Mouse (Mus musculus): Measurements from ENCODE around the gene Nr2c2. TPM values are rescaled to one million over a fixed set of nuclear protein-coding genes. Genes with fewer than 3 reads are reported as not detected.

The Nr2c2 gene
- 5.6 and 6.4 TPM in 2 replicates for polyA plus RNA-seq (2015; fragmentation: Nextera tagmentation; extraction: Ambion mirVana)

DNA sequence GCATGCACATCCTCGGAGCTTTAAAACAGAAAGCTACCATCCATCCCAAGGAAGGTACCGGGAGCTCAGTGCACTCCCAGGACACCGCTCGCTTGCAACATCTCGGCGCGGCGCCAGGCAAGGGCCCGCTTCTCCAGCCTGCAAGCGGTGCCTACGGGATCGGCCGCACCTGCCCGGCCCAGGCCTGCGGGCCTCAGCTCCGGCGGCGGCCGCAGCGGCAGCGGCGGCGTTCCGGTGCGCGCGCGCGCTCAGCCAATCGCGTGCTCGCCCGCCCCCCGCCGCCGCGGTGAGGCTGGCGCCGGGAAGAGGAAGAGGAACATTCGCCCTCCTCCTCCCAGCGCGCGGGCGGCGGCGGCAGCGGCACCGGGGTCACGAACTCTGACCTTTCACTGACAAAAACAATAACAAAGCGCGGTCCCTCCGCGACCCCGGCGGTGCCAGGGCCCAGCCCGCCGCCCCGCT, at the start of gene Nr2c2:
Gene Nr2c2, plus strand, starts transcription at position 261 of the 462 bp plus-strand sequence.
- peak within 1 kb of the TSS; percentile 97 for H3K9ac ChIP-seq

DNA sequence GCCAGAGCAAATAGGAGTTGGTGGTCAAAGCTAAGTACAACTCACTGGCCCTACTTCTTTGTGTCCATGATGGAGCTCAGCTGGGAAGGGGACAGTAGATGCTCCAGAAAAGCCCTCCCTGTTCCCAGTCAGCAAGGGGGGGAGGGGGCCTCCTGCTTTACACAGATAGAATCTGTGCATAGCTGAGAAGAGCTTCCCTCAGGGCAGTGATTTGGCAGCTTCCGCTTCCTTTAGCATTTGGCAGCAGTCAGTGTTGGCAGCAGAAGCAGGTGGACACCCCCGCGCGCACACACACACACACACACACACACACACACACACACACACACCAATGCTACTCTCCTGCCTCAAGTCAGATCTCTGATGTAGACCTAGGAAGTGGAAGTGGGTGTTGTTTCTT, 49.1 kb upstream of the Nr2c2 start:
- Histone ChIP-seq H3K9ac (no peak overlapping the region), H3K27me3 (no peaks in the 10 kb centered on the region), H3K4me2 (no peak overlapping the region), H3K9me3 (replicated peaks) (no peaks in the 10 kb centered on the region), H3K27ac (no peak overlapping the region), H3K4me3 (replicated peaks) (no peak overlapping the region), H3K36me3 (no peaks in the 10 kb centered on the region), H3K4me1 (replicated peaks) (peaks cover 8% of the 10 kb centered on the region)
- DNase-seq (no peak), ATAC-seq (ENCODE audit: low read depth) (no peak)
- WGBS (ENCODE audit: insufficient replicate concordance): 75% methylated on average over 4 of the region's 4 CpGs

More for the DNA sequence above, at the start of gene Nr2c2:
- DNase-seq (peak; percentile 74), ATAC-seq (ENCODE audit: low read depth) (peak; percentile 45)
- Histone ChIP-seq H3K36me3 (no peaks in the 10 kb centered on the region), H3K27ac (peak within 1 kb of the TSS; percentile 99), H3K9me3 (replicated peaks) (no peaks in the 10 kb centered on the region), H3K4me1 (replicated peaks) (peaks cover 46% of the 10 kb centered on the region), H3K4me3 (replicated peaks) (peak within 1 kb of the TSS; percentile 98), H3K4me2 (peak within 1 kb of the TSS; percentile 92), H3K27me3 (no peaks in the 10 kb centered on the region)
- under 1% methylated on average over 32 of the region's 58 CpGs for WGBS (ENCODE audit: insufficient replicate concordance)

DNA sequence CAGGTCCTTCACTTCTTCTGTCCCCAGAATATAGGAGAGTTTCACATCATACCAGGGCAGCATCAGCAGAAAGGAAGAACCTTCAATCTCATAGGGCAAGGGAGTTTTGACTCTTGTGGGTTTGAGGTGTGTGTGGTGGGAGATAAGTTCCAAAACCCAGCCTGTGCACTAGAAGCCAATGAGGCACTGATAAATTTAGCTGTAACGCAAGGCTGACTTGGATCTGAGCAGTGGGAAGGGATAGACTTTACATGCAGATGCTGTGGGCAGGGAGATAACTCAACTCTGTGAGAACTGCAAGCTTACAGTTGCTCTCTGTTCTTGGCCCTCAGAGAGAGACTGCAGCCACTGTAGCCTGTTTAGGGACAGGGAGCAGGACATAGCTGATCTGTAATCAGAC, 48.3 kb upstream of the Nr2c2 start:
- DNase-seq (peak; percentile 44), ATAC-seq (ENCODE audit: low read depth) (peak; percentile 84)
- Histone ChIP-seq H3K4me2 (no peak overlapping the region), H3K36me3 (no peaks in the 10 kb centered on the region), H3K4me1 (replicated peaks) (peaks cover 8% of the 10 kb centered on the region), H3K9me3 (replicated peaks) (no peaks in the 10 kb centered on the region), H3K4me3 (replicated peaks) (no peak overlapping the region), H3K27me3 (no peaks in the 10 kb centered on the region), H3K27ac (no peak overlapping the region), H3K9ac (no peak overlapping the region)
- 17% methylated on average over 1 of the region's 1 CpGs for whole genome bisulfite sequencing (ENCODE audit: insufficient replicate concordance)

DNA sequence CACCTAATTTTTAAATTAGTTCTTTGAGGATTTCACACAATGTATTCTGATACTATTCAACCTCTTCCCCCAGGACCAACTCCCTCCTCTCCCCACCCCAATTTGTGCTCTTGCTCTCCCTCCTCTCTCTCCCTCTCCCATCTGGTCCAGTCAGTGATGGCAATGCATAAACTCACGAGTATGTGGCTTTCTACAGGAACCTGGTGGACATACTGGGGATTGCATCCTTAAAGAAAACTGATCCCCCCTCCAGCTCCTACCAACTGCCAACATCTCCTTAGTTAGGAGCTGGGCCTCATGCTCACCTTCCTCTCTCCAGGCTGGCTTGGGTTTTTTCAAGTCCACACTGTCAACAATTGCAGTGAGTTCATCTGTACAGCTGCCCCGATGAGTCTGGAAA, 33.4 kb upstream of the Nr2c2 start:
- Histone ChIP-seq H3K9me3 (replicated peaks) (no peaks in the 10 kb centered on the region), H3K4me2 (no peak overlapping the region), H3K36me3 (no peaks in the 10 kb centered on the region), H3K27me3 (no peaks in the 10 kb centered on the region), H3K9ac (no peak overlapping the region), H3K4me1 (replicated peaks) (no peaks in the 10 kb centered on the region), H3K27ac (no peak overlapping the region), H3K4me3 (replicated peaks) (no peak overlapping the region)
- WGBS (ENCODE audit: insufficient replicate concordance): 34% methylated on average over 2 of the region's 2 CpGs
- ATAC-seq (ENCODE audit: low read depth): no peak
- DNase-seq: no peak

DNA sequence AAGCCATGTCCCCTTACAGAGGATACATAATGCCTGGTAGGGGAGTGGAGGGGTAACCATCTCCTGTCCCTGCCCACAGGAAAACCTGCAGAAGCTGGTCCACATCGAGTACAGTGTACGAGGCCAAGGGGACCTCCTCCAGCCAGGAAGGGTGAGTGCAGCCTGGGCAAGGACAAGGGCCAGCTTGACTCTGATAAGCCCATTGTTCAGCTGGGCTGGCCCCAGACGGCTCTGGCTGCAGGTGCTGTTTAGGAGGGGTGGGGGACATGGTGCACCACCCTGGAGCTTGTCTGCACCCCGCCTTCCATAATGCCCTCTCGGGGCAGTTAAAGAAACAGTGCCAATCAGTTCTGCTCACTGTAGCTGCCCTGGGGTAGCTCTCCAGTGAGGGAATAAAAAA, 29.5 kb upstream of the Nr2c2 start:
- DNase-seq: no peak
- Histone ChIP-seq H3K9me3 (replicated peaks) (no peaks in the 10 kb centered on the region), H3K4me3 (replicated peaks) (no peak overlapping the region), H3K27ac (no peak overlapping the region), H3K27me3 (no peaks in the 10 kb centered on the region), H3K9ac (no peak overlapping the region), H3K36me3 (no peaks in the 10 kb centered on the region), H3K4me1 (replicated peaks) (no peaks in the 10 kb centered on the region), H3K4me2 (no peak overlapping the region)
- 44% methylated on average over 5 of the region's 5 CpGs for WGBS (ENCODE audit: insufficient replicate concordance)
- ATAC-seq (ENCODE audit: low read depth): no peak

DNA sequence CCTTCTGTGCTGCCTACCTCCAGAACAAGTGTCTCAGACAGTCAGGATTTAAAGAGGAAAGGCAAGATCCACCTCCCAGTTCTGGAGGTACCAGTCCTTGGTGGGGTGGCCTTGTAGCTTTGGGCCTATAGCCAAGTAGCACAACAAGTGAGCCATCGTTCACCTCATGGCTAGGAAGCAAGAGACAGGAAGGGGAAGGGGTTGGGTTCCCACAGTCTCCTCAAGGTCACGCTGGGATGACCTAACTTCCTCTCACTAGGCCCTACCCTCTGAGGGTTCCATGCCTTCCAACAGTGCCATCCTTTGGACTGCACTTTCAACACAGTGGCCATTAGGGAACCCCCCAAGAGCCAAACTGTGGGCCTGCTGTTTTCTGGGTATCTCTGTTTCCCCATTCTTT, 27.7 kb upstream of the Nr2c2 start:
- 35% methylated on average over 2 of the region's 2 CpGs for WGBS (ENCODE audit: insufficient replicate concordance)
- Histone ChIP-seq H3K4me1 (replicated peaks) (no peaks in the 10 kb centered on the region), H3K4me2 (no peak overlapping the region), H3K9ac (no peak overlapping the region), H3K27me3 (no peaks in the 10 kb centered on the region), H3K27ac (no peak overlapping the region), H3K4me3 (replicated peaks) (no peak overlapping the region), H3K36me3 (no peaks in the 10 kb centered on the region), H3K9me3 (replicated peaks) (no peaks in the 10 kb centered on the region)
- DNase-seq (no peak), ATAC-seq (ENCODE audit: low read depth) (no peak)

DNA sequence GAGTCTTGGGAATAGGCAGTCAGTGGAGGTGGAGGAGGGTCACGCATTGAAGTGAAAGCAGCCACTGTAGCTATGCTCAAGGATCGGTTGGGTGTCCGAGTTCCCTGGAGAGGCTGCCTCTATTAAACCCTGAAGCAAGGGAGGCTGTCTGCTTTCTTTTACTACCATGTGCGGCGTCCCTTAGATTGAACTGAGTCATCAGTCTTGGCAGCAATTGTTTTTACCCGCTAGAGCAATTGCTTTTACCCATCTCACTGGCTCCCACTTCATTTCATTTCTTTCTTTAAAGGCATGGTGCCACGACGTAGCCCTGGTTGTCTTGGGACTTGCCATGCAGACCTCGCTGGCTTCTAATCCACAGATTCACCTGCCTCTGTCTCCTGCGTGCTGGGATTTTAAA, 27.1 kb upstream of the Nr2c2 start:
- H3K27me3 ChIP-seq: no peaks in the 10 kb centered on the region
- H3K9me3 ChIP-seq (replicated peaks): no peaks in the 10 kb centered on the region
- H3K4me3 ChIP-seq (replicated peaks): no peak overlapping the region
- WGBS (ENCODE audit: insufficient replicate concordance): 76% methylated on average over 10 of the region's 10 CpGs
- no peak overlapping the region for H3K4me2 ChIP-seq
- DNase-seq: no peak
- no peaks in the 10 kb centered on the region for H3K4me1 ChIP-seq (replicated peaks)
- no peak for ATAC-seq (ENCODE audit: low read depth)
- no peaks in the 10 kb centered on the region for H3K36me3 ChIP-seq
- no peak overlapping the region for H3K27ac ChIP-seq
- no peak overlapping the region for H3K9ac ChIP-seq

DNA sequence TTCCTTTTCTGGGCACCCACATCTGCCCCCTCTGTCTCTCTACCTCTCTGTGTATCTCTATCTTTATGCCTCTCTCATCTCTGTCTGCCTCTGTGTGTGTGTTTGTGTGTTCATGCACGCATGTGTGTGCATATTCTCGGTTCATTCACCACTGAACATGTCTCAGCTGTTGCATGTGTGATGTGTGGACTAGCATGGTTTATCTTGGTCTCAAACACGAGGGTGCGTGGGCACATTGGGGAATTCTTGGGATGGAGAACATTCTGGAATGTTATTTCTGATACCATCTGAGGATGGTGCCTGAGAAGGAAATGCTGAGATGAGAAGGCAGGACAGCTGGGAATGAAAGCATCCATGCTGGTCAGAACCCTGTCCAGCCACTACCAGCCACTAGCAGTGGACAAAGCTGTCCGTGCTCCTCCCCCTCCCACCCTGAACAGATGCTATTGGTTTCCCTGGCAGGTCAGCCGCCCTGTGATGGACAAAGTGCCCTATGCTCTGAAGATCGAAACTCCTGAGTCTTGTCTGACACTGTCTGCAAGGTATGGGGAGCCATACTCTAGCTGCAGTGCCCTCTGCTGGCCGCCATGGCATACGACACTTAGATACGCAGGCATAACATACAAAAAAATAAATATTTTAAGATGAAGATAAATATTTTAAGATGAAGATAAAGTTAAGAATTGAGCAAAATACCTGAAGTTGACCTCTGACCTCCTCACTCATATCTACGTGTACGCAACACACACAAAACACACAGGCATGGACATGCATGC, 25.3 kb upstream of the Nr2c2 start:
- Histone ChIP-seq H3K4me3 (replicated peaks) (no peak overlapping the region), H3K27me3 (no peaks in the 10 kb centered on the region), H3K9ac (no peak overlapping the region), H3K36me3 (no peaks in the 10 kb centered on the region), H3K9me3 (replicated peaks) (no peaks in the 10 kb centered on the region), H3K4me1 (replicated peaks) (no peaks in the 10 kb centered on the region), H3K4me2 (no peak overlapping the region), H3K27ac (no peak overlapping the region)
- ATAC-seq (ENCODE audit: low read depth) (0 out of 2 replicates have a peak, but pooled peaks have one; percentile 27), DNase-seq (peak; percentile 13)
- 49% methylated on average over 12 of the region's 12 CpGs for WGBS (ENCODE audit: insufficient replicate concordance)

DNA sequence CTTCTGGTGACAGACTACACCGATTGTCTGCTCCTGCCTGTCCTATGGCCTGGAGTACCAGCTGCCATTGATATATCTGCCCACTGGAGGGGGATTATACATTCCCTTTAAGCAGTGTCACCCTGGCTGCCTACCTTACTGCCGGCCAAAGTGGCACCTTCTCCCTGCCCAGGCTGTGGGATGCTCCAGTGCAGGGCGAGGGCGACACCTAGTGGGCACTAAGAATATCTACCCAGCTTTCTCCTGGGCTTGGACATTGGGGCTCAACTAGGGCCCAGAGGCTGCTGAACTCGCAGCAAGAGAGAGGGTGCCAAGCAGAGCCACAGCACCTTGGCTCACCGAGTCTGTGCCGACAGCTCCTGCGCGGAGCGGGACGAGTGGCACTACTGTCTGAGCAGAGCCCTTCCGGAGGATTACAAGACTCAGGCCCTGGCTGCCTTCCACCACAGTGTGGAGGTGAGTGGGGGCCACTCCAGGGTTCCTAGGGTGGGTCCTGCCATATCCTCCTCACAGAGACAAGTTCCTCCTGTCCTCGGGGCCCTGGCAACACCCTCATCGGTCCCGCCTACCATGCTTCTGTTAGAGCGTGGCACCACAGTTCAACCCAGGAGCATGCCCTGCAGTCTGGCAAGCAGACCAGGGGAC, 23.9 kb upstream of the Nr2c2 start:
- Histone ChIP-seq H3K4me3 (replicated peaks) (no peak overlapping the region), H3K4me1 (replicated peaks) (no peaks in the 10 kb centered on the region), H3K36me3 (no peaks in the 10 kb centered on the region), H3K27ac (no peak overlapping the region), H3K9ac (no peak overlapping the region), H3K9me3 (replicated peaks) (no peaks in the 10 kb centered on the region), H3K27me3 (no peaks in the 10 kb centered on the region), H3K4me2 (no peak overlapping the region)
- DNase-seq (peak; percentile 33), ATAC-seq (ENCODE audit: low read depth) (peak; percentile 58)
- WGBS (ENCODE audit: insufficient replicate concordance): 45% methylated on average over 16 of the region's 16 CpGs

DNA sequence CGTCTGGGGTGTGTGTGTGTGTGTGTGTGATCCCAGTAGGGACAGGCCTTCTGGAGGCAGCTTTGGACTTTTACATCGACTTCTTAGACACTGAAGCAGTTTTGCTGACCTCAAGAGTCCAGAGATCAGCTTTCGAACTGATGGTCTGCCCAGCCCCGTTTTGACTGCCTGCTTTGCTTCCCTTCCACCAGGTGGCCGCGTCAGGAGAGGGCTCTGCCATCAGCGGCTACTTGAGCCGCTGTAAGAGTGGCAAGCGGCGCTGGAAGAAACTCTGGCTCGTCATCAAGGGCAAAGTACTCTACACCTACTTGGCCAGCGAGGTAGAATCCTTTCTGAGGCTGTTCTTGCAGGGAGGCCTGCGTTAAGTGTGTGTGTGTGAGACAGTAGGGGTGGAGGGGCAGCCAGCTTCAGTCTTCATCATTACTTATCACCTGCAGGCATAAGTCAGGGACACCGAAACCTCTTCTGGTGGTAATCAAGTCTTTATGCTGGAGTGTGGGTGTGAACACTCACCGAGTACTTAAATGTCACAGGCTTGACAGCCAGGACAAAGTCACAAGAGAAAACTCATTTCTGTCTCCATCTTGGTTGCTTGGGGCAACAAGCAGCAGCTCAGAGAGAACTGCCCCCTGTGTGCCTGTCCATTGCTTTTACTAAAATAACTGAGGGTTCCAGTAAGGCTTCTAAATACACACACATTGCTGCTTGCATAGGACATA, 19.9 kb upstream of the Nr2c2 start:
- WGBS (ENCODE audit: insufficient replicate concordance): 61% methylated on average over 15 of the region's 15 CpGs
- DNase-seq (no peak), ATAC-seq (ENCODE audit: low read depth) (no peak)

DNA sequence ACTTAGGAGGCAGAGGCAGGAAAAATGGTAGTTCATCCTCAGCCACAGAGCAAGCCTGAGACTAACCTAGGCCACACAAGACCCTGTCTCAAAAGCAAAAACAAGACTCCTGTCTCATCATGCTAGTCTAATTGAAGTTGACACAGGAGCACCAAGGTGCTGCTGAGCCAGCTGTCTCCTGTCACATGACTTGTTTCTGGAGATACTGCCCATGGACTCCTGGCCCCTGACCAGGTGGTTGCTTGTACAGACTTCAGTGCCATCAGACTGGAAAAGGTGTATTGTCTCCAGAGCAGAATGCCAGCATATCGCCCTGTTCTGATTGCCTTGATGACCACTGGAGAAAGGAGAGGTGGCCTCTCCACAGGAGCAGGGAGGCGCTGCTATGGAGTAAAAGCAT, 10.5 kb upstream of the Nr2c2 start:
- Histone ChIP-seq H3K4me3 (replicated peaks) (no peak overlapping the region), H3K9me3 (replicated peaks) (no peaks in the 10 kb centered on the region), H3K4me2 (no peak overlapping the region), H3K27ac (no peak overlapping the region), H3K9ac (no peak overlapping the region), H3K27me3 (no peaks in the 10 kb centered on the region), H3K36me3 (no peaks in the 10 kb centered on the region), H3K4me1 (replicated peaks) (no peaks in the 10 kb centered on the region)
- DNase-seq: no peak
- WGBS (ENCODE audit: insufficient replicate concordance): 77% methylated on average over 2 of the region's 2 CpGs
- no peak for ATAC-seq (ENCODE audit: low read depth)

More for the DNA sequence above, 19.9 kb upstream of the Nr2c2 start:
- no peaks in the 10 kb centered on the region for H3K9me3 ChIP-seq (replicated peaks)
- no peaks in the 10 kb centered on the region for H3K36me3 ChIP-seq
- H3K9ac ChIP-seq: no peak overlapping the region
- H3K4me1 ChIP-seq (replicated peaks): no peaks in the 10 kb centered on the region
- H3K4me3 ChIP-seq (replicated peaks): no peak overlapping the region
- no peaks in the 10 kb centered on the region for H3K27me3 ChIP-seq
- H3K4me2 ChIP-seq: no peak overlapping the region
- no peak overlapping the region for H3K27ac ChIP-seq

Data from liver, embryonic 13.5 days (tissue).